ENCODE assay signal across 8 mouse cellular contexts in genomic region chr3:157946843-157947358, GRCm38 (mm10). TPM values are rescaled to one million over a fixed set of nuclear protein-coding genes. Genes with fewer than 3 reads are reported as not detected.
DNase-seq lines count a peak whose midpoint lies in the region; ATAC-seq lines count a peak whose summit lies in the region.

Gene Ankrd13c (plus strand): TSS chr3:157947239.

- no peaks in the 10 kb centered on the region for H3K9me3 ChIP-seq in forebrain, embryonic 14.5 days (replicated peaks; ENCODE audit: control insufficient read depth, low read length)
- H3K9me3 ChIP-seq in neural tube, embryonic 15.5 days (replicated peaks) = no peaks in the 10 kb centered on the region

- ATAC-seq in forebrain, embryonic 14.5 days = peak; percentile 98
- peak; percentile 99 for ATAC-seq in neural tube, embryonic 15.5 days (ENCODE audit: low FRiP score)

- H3K27ac ChIP-seq in forebrain, embryonic 14.5 days (ENCODE audit: low read depth, low read length) = peak within 1 kb of the TSS; percentile 97
- H3K27ac ChIP-seq in neural tube, embryonic 15.5 days (replicated peaks) = peak within 1 kb of the TSS; percentile 99

- no peaks in the 10 kb centered on the region for H3K27me3 ChIP-seq in forebrain, embryonic 14.5 days (replicated peaks; ENCODE audit: control insufficient read depth, insufficient read depth, low read length)
- peaks cover 4% of the 10 kb centered on the region; the same call in 1 of the 2 replicates for H3K27me3 ChIP-seq in neural tube, embryonic 15.5 days (replicated peaks)

- H3K36me3 ChIP-seq in forebrain, embryonic 14.5 days (ENCODE audit: control insufficient read depth, insufficient read depth, low read length) = no peaks in the 10 kb centered on the region
- H3K36me3 ChIP-seq in neural tube, embryonic 15.5 days = no peaks in the 10 kb centered on the region

- WGBS in forebrain, embryonic 14.5 days = under 1% methylated on average over 42 of the region's 45 CpGs
- under 1% methylated on average over 45 of the region's 45 CpGs for WGBS in neural tube, embryonic 15.5 days

- H3K4me1 ChIP-seq in forebrain, embryonic 14.5 days (ENCODE audit: control insufficient read depth, insufficient read depth, low read length) = peaks cover 7% of the 10 kb centered on the region
- peaks cover 34% of the 10 kb centered on the region for H3K4me1 ChIP-seq in neural tube, embryonic 15.5 days

- intact Hi-C loops in heart, postnatal 14 days (cut with DNase I) = loop anchor here (1.0 kb wide), 1 partner anchor 89 kb away; the partner anchor contains the start of genes Lrrc40 and Srsf11

- H3K9ac ChIP-seq in forebrain, embryonic 14.5 days (ENCODE audit: low read length) = peak within 1 kb of the TSS; percentile 95
- peak within 1 kb of the TSS; percentile 96 for H3K9ac ChIP-seq in neural tube, embryonic 15.5 days (replicated peaks)

- H3K4me2 ChIP-seq in forebrain, embryonic 14.5 days (ENCODE audit: low read length) = peak within 1 kb of the TSS; percentile 96
- peak within 1 kb of the TSS; percentile 90 for H3K4me2 ChIP-seq in neural tube, embryonic 15.5 days

- DNase-seq in ES-CJ7 (ENCODE audit: low read depth, low spot score) = peak; percentile 95
- DNase-seq in cerebellum, adult 11 months = peak; percentile 88
- DNase-seq in forebrain, embryonic 14.5 days (ENCODE audit: low spot score) = peak; percentile 97
- peak; percentile 91 to 94 for DNase-seq in heart, postnatal 14 days
- DNase-seq in layer of hippocampus, adult 11-12 months (ENCODE audit: low spot score) = peak; percentile 92
- DNase-seq in lung, adult 18-20 months = peak; percentile 91 to 92
- DNase-seq in testis, postnatal 14 days (ENCODE audit: low spot score) = peak; percentile 92

- peak within 1 kb of the TSS; percentile 97 for H3K4me3 ChIP-seq in forebrain, embryonic 14.5 days (ENCODE audit: low read depth, low read length)
- H3K4me3 ChIP-seq in neural tube, embryonic 15.5 days (replicated peaks) = peak within 1 kb of the TSS; percentile 86

RNA-seq across cellular contexts. Expression of gene Ankrd13c, which starts in this region (rescaled TPM):
- 16.7 and 22.3 TPM in 2 replicates for polyA plus RNA-seq in forebrain, embryonic 14.5 days (2014; fragmentation: Nextera tagmentation; extraction: Ambion mirVana)
- 10 to 100 TPM; 33.1 to 37.3 TPM for total RNA-seq in heart, postnatal 14 days (2021)
- polyA plus RNA-seq in neural tube, embryonic 15.5 days (2015; fragmentation: Nextera tagmentation; extraction: Ambion mirVana) = 27.8 and 29.7 TPM in 2 replicates

Comparison
In these comparisons a context has a peak if more than half of its experiments do, and no peak if none do; other contexts are left out.
1. Peak in every context shown above with its lines: DNase-seq, ATAC-seq, H3K4me3 ChIP-seq and H3K27ac ChIP-seq.